Mouse (Mus musculus): ENCODE results near the gene Ctf1. TPM values are rescaled to one million over a fixed set of nuclear protein-coding genes. Genes with fewer than 3 reads are reported as not detected.

The Ctf1 gene
- polyA plus RNA-seq, 1 experiment from 2014 or later: 3.5 TPM

GRCm38 (mm10) chr7:127759716-127760115 lies 47.2 kb downstream of the Ctf1 start:
- peaks cover 10% of the 10 kb centered on the region for H3K36me3 ChIP-seq (ENCODE audit: control insufficient read depth, insufficient read depth)
- H3K27me3 ChIP-seq (replicated peaks; ENCODE audit: control insufficient read depth, insufficient read depth, low read length): no peaks in the 10 kb centered on the region
- H3K27ac ChIP-seq (ENCODE audit: low read length): no peak overlapping the region
- 78% methylated on average over 6 of the region's 6 CpGs for WGBS
- no peak overlapping the region for H3K9ac ChIP-seq (replicated peaks; ENCODE audit: low read depth, low read length)
- H3K4me1 ChIP-seq (replicated peaks; ENCODE audit: control insufficient read depth, insufficient read depth, low read length): no peaks in the 10 kb centered on the region; the same call in 1 of the 2 replicates
- H3K9me3 ChIP-seq (ENCODE audit: control insufficient read depth, low read length): no peaks in the 10 kb centered on the region
- H3K4me3 ChIP-seq (replicated peaks; ENCODE audit: low read length): no peak overlapping the region
- ATAC-seq: no peak
- no peak overlapping the region for H3K4me2 ChIP-seq (ENCODE audit: low read length)

- Histone ChIP-seq H3K4me2 (ENCODE audit: low read length) (no peak overlapping the region), H3K4me3 (replicated peaks; ENCODE audit: low read length) (no peak overlapping the region), H3K9me3 (ENCODE audit: control insufficient read depth, low read length) (no peaks in the 10 kb centered on the region), H3K4me1 (replicated peaks; ENCODE audit: control insufficient read depth, insufficient read depth, low read length) (no peaks in the 10 kb centered on the region), H3K27me3 (replicated peaks; ENCODE audit: control insufficient read depth, insufficient read depth, low read length) (no peaks in the 10 kb centered on the region), H3K36me3 (ENCODE audit: control insufficient read depth, insufficient read depth) (peaks cover 15% of the 10 kb centered on the region), H3K9ac (replicated peaks; ENCODE audit: low read depth, low read length) (no peak overlapping the region), H3K27ac (ENCODE audit: low read length) (no peak overlapping the region)
- WGBS: 88% methylated on average over 3 of the region's 3 CpGs
- no peak for ATAC-seq
Measured at GRCm38 (mm10) chr7:127760478-127760877, 47.9 kb downstream of the Ctf1 start.

- Histone ChIP-seq H3K36me3 (ENCODE audit: control insufficient read depth, insufficient read depth) (peaks cover 20% of the 10 kb centered on the region), H3K9ac (replicated peaks; ENCODE audit: low read depth, low read length) (no peak overlapping the region), H3K9me3 (ENCODE audit: control insufficient read depth, low read length) (no peaks in the 10 kb centered on the region), H3K4me1 (replicated peaks; ENCODE audit: control insufficient read depth, insufficient read depth, low read length) (no peaks in the 10 kb centered on the region), H3K27me3 (replicated peaks; ENCODE audit: control insufficient read depth, insufficient read depth, low read length) (no peaks in the 10 kb centered on the region), H3K4me2 (ENCODE audit: low read length) (no peak overlapping the region), H3K4me3 (replicated peaks; ENCODE audit: low read length) (no peak overlapping the region), H3K27ac (ENCODE audit: low read length) (no peak overlapping the region)
- 46% methylated on average over 7 of the region's 7 CpGs for WGBS
- ATAC-seq: no peak
Measured at GRCm38 (mm10) chr7:127761026-127761425, 48.5 kb downstream of the Ctf1 start.

- peaks cover 4% of the 10 kb centered on the region for H3K4me1 ChIP-seq (replicated peaks; ENCODE audit: control insufficient read depth, insufficient read depth, low read length)
- no peak overlapping the region for H3K4me2 ChIP-seq (ENCODE audit: low read length)
- no peak overlapping the region for H3K4me3 ChIP-seq (replicated peaks; ENCODE audit: low read length)
- no peak for ATAC-seq
- no peak overlapping the region for H3K27ac ChIP-seq (ENCODE audit: low read length)
- H3K9me3 ChIP-seq (ENCODE audit: control insufficient read depth, low read length): no peaks in the 10 kb centered on the region
- peaks cover 29% of the 10 kb centered on the region for H3K36me3 ChIP-seq (ENCODE audit: control insufficient read depth, insufficient read depth)
- no peak overlapping the region for H3K9ac ChIP-seq (replicated peaks; ENCODE audit: low read depth, low read length)
- no peaks in the 10 kb centered on the region for H3K27me3 ChIP-seq (replicated peaks; ENCODE audit: control insufficient read depth, insufficient read depth, low read length)
- WGBS: 91% methylated on average over 4 of the region's 4 CpGs
Measured at GRCm38 (mm10) chr7:127763642-127764041, 51.1 kb downstream of the Ctf1 start.

GRCm38 (mm10) chr7:127765756-127766155 lies 53.2 kb downstream of the Ctf1 start:
- H3K4me3 ChIP-seq (replicated peaks; ENCODE audit: low read length): no peak overlapping the region
- H3K9me3 ChIP-seq (ENCODE audit: control insufficient read depth, low read length): no peaks in the 10 kb centered on the region
- no peak overlapping the region for H3K27ac ChIP-seq (ENCODE audit: low read length)
- 91% methylated on average over 2 of the region's 2 CpGs for WGBS
- no peak overlapping the region for H3K9ac ChIP-seq (replicated peaks; ENCODE audit: low read depth, low read length)
- ATAC-seq: no peak
- no peak overlapping the region for H3K4me2 ChIP-seq (ENCODE audit: low read length)
- H3K36me3 ChIP-seq (ENCODE audit: control insufficient read depth, insufficient read depth): peaks cover 29% of the 10 kb centered on the region
- H3K4me1 ChIP-seq (replicated peaks; ENCODE audit: control insufficient read depth, insufficient read depth, low read length): peaks cover 23% of the 10 kb centered on the region
- H3K27me3 ChIP-seq (replicated peaks; ENCODE audit: control insufficient read depth, insufficient read depth, low read length): no peaks in the 10 kb centered on the region

- H3K9me3 ChIP-seq (ENCODE audit: control insufficient read depth, low read length): no peaks in the 10 kb centered on the region
- H3K27me3 ChIP-seq (replicated peaks; ENCODE audit: control insufficient read depth, insufficient read depth, low read length): no peaks in the 10 kb centered on the region
- no peak overlapping the region for H3K27ac ChIP-seq (ENCODE audit: low read length)
- no peak for ATAC-seq
- peaks cover 29% of the 10 kb centered on the region for H3K36me3 ChIP-seq (ENCODE audit: control insufficient read depth, insufficient read depth)
- no peak overlapping the region for H3K4me2 ChIP-seq (ENCODE audit: low read length)
- H3K9ac ChIP-seq (replicated peaks; ENCODE audit: low read depth, low read length): no peak overlapping the region
- peaks cover 24% of the 10 kb centered on the region for H3K4me1 ChIP-seq (replicated peaks; ENCODE audit: control insufficient read depth, insufficient read depth, low read length)
- 83% methylated on average over 17 of the region's 17 CpGs for WGBS
- H3K4me3 ChIP-seq (replicated peaks; ENCODE audit: low read length): no peak overlapping the region
Measured at GRCm38 (mm10) chr7:127766851-127767609, 54.5 kb downstream of the Ctf1 start.

MicroRNA genes within 50 kb of the gene (microRNA counts, 519-probe panel; counts per million panel counts)
- microRNA mmu-miR-762: 2,043 counts per million, percentile 32 among the panel's probes with 10 or more counts

Small RNA genes lying within 50 kb of the gene (microRNA-seq; reads per million reads assigned to microRNA genes)
- gene Mir762: not detected

Other genes with a start within 250 kb of the Ctf1 start
- gene Fbrs, start 233.5 kb upstream of the Ctf1 start, polyA plus RNA-seq (2015; fragmentation: Nextera tagmentation; extraction: Ambion mirVana): 10.2 and 11.8 TPM in 2 replicates
- gene Srcap, start 200.8 kb upstream of the Ctf1 start, polyA plus RNA-seq (2015; fragmentation: Nextera tagmentation; extraction: Ambion mirVana): 46.3 and 51.5 TPM in 2 replicates
- gene Gm42715, start 193.2 kb upstream of the Ctf1 start, polyA plus RNA-seq (2015; fragmentation: Nextera tagmentation; extraction: Ambion mirVana): 16.3 and 18.8 TPM in 2 replicates
- gene Tmem265, start 151.3 kb upstream of the Ctf1 start, polyA plus RNA-seq (2015; fragmentation: Nextera tagmentation; extraction: Ambion mirVana): 4.0 and 6.2 TPM in 2 replicates
- 65.2 and 65.7 TPM in 2 replicates for gene Phkg2, start 139.4 kb upstream of the Ctf1 start, polyA plus RNA-seq (2015; fragmentation: Nextera tagmentation; extraction: Ambion mirVana)
- gene Ccdc189, start 124.1 kb upstream of the Ctf1 start, polyA plus RNA-seq (2015; fragmentation: Nextera tagmentation; extraction: Ambion mirVana): 10.0 and 10.3 TPM in 2 replicates
- 54.1 and 62.7 TPM in 2 replicates for gene Rnf40, start 124.0 kb upstream of the Ctf1 start, polyA plus RNA-seq (2015; fragmentation: Nextera tagmentation; extraction: Ambion mirVana)
- gene Zfp629, start 96.9 kb upstream of the Ctf1 start, polyA plus RNA-seq (2015; fragmentation: Nextera tagmentation; extraction: Ambion mirVana): 19.4 and 20.4 TPM in 2 replicates
- 30.6 and 33.8 TPM in 2 replicates for gene Bcl7c, start 3.8 kb upstream of the Ctf1 start, polyA plus RNA-seq (2015; fragmentation: Nextera tagmentation; extraction: Ambion mirVana)
- 0.11 and 0.17 TPM in 2 replicates for gene Ctf2, start 19.4 kb downstream of the Ctf1 start, polyA plus RNA-seq (2015; fragmentation: Nextera tagmentation; extraction: Ambion mirVana)
- gene Fbxl19, start 31.8 kb downstream of the Ctf1 start, polyA plus RNA-seq (2015; fragmentation: Nextera tagmentation; extraction: Ambion mirVana): 8.0 and 8.4 TPM in 2 replicates
- 9.5 and 9.6 TPM in 2 replicates for gene Orai3, start 57.1 kb downstream of the Ctf1 start, polyA plus RNA-seq (2015; fragmentation: Nextera tagmentation; extraction: Ambion mirVana)
- gene Setd1a, start 63.9 kb downstream of the Ctf1 start, polyA plus RNA-seq (2015; fragmentation: Nextera tagmentation; extraction: Ambion mirVana): 19.8 and 20.7 TPM in 2 replicates
- not detected in 2 replicates for gene Gm49388, start 72.9 kb downstream of the Ctf1 start, polyA plus RNA-seq (2015; fragmentation: Nextera tagmentation; extraction: Ambion mirVana)
- gene Hsd3b7, start 87.9 kb downstream of the Ctf1 start, polyA plus RNA-seq (2015; fragmentation: Nextera tagmentation; extraction: Ambion mirVana): 7.3 and 10.7 TPM in 2 replicates
- gene Stx4a, start 111.6 kb downstream of the Ctf1 start, polyA plus RNA-seq (2015; fragmentation: Nextera tagmentation; extraction: Ambion mirVana): 17.8 and 22.2 TPM in 2 replicates
- 37.9 and 50.8 TPM in 2 replicates for gene Stx1b, start 111.8 kb downstream of the Ctf1 start, polyA plus RNA-seq (2015; fragmentation: Nextera tagmentation; extraction: Ambion mirVana)
- 14.4 and 15.4 TPM in 2 replicates for gene Zfp646, start 163.5 kb downstream of the Ctf1 start, polyA plus RNA-seq (2015; fragmentation: Nextera tagmentation; extraction: Ambion mirVana)
- 43.4 and 45.4 TPM in 2 replicates for gene Zfp668, start 164.1 kb downstream of the Ctf1 start, polyA plus RNA-seq (2015; fragmentation: Nextera tagmentation; extraction: Ambion mirVana)
- gene Prss53, start 178.2 kb downstream of the Ctf1 start, polyA plus RNA-seq (2015; fragmentation: Nextera tagmentation; extraction: Ambion mirVana): 0.87 and 1.3 TPM in 2 replicates
- gene Gm21974, start 182.7 kb downstream of the Ctf1 start, polyA plus RNA-seq (2015; fragmentation: Nextera tagmentation; extraction: Ambion mirVana): not detected in 2 replicates
- gene Vkorc1, start 182.9 kb downstream of the Ctf1 start, polyA plus RNA-seq (2015; fragmentation: Nextera tagmentation; extraction: Ambion mirVana): 63.9 and 74.4 TPM in 2 replicates
- gene Bckdk, start 191.3 kb downstream of the Ctf1 start, polyA plus RNA-seq (2015; fragmentation: Nextera tagmentation; extraction: Ambion mirVana): 79.4 and 81.7 TPM in 2 replicates
- 53.3 and 55.4 TPM in 2 replicates for gene Kat8, start 199.8 kb downstream of the Ctf1 start, polyA plus RNA-seq (2015; fragmentation: Nextera tagmentation; extraction: Ambion mirVana)
- 0.19 and 0.32 TPM in 2 replicates for gene Prss8, start 217.4 kb downstream of the Ctf1 start, polyA plus RNA-seq (2015; fragmentation: Nextera tagmentation; extraction: Ambion mirVana)
- 13.2 TPM in 2 replicates for gene Prss36, start 234.0 kb downstream of the Ctf1 start, polyA plus RNA-seq (2015; fragmentation: Nextera tagmentation; extraction: Ambion mirVana)

Measured in forebrain, embryonic 16.5 days (tissue).